Mouse (Mus musculus) T-helper 17 cell (primary cell): ENCODE measurements around the gene Aanat.

Experiments used
- in situ Hi-C, 2 experiments: fragments of 300-600 bp; cut with MboI, MseI; formaldehyde crosslinking; loops; 1 replicate in 1 of 2; 2 replicates in 1 of 2; pipeline ENCODE4 v1.15.1; 2025; ENCODE audit warnings: high pct_unique_total_duplicates in 2 of 2

The Aanat gene

GRCm38 (mm10) chr11:116574486-116574885 is 11.7 kb upstream of the Aanat start:
- in situ Hi-C loops: no loop called here

DNA sequence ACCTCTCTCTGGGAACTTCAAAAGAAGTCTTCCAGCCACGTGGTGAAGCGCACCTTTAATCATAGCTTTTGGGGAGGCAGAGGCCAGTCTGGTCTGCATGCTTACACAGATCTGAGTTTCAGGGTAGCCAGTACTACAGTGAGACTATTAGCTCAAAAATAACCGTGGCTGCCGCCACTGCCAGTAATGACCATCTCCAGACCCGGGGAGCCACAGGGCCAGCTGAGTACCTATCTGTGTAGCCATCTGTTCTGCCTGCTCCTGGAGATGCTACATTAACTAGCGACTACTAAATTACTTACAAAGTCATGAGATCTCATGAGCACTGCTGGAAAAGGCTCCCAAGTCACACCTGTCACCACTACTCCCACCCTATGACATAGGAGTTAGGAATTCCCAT is 11.2 kb upstream of the Aanat start:
- in situ Hi-C loops: no loop called here

- in situ Hi-C loops: no loop called here
Observed at GRCm38 (mm10) chr11:116575396-116575795, 10.8 kb upstream of the Aanat start.

GRCm38 (mm10) chr11:116579280-116579679 is 7.0 kb upstream of the Aanat start:
- in situ Hi-C loops: no loop called here

GRCm38 (mm10) chr11:116580031-116580652 is 6.1 kb upstream of the Aanat start:
- in situ Hi-C loops: no loop called here

DNA sequence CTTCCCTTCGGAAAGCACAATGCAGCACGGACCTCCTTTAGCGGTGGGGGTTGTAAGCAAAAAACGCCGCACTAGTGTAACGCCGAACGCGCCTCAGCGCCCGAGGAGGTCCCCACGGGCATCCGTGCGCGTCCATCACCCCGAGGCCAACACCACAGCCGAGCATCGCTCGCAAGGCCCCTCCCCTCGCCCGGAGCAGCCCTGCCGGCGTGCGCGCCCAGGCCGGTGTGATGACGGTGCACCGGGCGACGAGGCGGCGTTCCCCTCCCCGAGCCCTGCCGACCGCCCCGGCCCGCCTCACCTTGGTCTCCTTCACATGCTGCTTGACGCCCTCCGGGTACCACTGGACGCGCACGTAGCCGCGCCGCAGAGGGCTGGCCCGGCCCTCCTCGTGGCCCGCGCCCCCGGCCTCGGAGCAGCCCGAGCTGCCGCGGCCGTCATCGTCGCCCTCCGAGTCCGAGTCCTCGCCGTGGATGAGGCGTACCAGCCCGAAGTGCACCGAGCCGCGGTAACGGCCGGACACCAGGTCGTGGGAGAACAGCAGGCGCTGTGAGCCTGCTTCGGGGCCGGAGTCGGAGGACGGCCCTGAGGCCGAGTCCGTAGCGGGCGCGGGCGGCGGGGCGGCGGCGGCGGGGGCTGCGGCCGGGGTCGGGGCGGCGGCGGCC is 5.4 kb upstream of the Aanat start:
- in situ Hi-C loops: no loop called here

DNA sequence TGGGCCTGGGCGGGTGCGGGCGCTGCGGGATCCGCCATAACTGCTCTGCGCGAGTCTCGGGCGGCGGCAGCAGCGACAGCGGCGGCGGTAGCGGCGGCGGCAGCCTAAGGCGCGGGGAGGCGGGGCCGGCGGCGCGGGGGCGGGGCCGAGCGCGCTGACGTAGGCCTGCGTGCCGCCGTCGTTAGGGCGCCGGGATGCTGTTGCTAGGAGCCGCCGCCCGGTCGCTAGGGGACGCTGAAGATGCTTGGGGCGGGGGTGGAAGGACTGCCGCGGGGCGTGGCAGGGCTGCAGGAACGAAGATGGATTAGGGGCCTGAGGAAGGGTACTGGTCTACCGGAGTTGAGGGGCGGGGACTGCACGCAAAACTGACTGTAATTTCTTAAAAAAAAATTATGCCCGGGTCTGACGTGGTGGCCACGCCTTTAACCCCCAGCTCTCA is 4.8 kb upstream of the Aanat start, which contains the start of gene Ube2o:
Ube2o (minus strand) TSS at position 72 of the 439 bp plus-strand sequence.
- in situ Hi-C loops: no loop called here

- in situ Hi-C loops: no loop called here
Observed at GRCm38 (mm10) chr11:116585682-116586081, 550 bp upstream of the Aanat start.

- in situ Hi-C loops: no loop called here
Observed at GRCm38 (mm10) chr11:116586801-116587631, 784 bp downstream of the Aanat start.

DNA sequence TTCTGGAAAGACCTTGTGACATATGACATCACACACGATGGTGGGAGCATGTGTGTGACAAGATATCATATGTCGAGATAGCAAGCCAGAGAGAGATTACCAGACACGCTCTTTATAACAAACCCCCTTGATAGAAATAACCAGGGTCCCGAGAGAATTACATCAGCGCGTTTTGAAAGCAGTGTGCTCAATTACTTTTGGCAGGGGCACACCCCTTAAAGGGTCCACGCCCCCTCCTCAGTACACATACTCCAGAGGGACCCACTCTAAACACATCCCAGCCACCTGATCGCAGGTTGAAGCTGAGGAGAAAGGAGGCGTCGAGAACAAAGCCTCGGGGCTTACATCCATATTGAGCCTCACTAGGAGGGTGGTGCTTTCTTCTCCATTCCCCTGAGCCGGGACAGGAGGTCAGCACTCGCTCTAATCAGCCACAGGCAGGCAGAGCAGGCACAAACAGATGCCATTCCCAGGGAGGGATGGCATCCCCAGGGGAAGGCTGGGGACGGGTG is 2.8 kb downstream of the Aanat start:
- in situ Hi-C loops: no loop called here

DNA sequence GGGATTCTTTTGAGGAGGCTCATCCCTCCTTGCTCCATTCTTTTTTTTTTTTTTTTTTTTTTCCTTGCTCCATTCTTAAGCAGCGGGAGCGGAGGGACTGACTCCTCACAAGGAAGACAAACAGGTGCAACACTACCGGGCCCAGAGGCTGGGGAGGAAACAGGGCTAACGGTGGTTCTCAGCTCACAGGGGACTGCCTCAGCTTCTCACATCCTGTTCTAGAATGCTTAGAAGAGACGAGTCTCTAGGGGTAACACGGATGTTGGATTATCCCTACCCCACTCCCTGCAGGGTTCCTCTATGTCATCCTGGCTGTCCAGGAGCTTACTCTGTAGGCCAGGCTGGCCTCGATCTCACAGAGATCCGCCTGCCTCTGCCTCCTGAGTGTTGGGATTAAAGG is 3.3 kb downstream of the Aanat start:
- in situ Hi-C loops: no loop called here

DNA sequence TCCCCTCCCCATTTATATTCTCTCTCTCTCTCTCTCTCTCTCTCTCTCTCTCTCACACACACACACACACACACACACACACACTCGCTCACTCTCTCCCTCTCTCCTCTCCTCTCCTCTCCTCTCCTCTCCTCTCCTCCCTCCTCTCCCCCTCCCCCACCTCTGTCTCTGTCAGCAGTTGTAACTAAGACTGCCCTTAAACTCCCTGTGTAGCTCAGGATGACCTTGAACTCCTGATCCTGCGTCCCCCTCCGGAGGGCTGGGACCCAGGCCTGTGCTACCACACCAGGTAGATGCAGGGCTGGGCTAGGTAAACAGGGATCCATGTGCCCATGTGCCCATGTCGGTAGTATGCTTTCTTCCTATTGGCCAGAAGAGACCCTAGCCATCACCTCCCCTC is 5.4 kb downstream of the Aanat start:
- in situ Hi-C loops: loop anchor here in 1 of 2 experiments (5.0 kb wide), 1 partner anchor 36 kb away; the partner anchor contains the start of gene Rhbdf2

DNA sequence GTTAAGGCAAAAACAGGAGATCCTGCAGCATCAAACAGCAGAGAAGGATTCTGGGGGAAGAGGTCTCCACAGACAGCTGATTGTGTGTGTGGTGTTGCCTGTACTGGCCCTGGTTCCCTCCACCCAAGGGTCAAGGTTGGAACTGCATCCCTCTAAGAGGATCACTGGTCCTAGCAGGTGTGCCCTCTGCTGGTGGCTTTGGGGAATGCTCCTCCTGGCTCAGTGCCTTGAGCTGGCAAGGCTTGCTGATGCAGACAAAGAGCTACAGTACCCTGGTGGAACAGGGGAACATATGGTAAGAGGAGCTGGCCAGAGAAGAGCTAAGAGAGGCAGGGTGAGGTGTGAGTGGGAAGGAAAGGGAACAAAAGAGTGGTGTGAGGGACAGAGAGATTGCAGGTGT is 6.2 kb downstream of the Aanat start:
- in situ Hi-C loops: loop anchor here in 1 of 2 experiments (5.0 kb wide), 1 partner anchor 35 kb away; the partner anchor contains the start of gene Rhbdf2

DNA sequence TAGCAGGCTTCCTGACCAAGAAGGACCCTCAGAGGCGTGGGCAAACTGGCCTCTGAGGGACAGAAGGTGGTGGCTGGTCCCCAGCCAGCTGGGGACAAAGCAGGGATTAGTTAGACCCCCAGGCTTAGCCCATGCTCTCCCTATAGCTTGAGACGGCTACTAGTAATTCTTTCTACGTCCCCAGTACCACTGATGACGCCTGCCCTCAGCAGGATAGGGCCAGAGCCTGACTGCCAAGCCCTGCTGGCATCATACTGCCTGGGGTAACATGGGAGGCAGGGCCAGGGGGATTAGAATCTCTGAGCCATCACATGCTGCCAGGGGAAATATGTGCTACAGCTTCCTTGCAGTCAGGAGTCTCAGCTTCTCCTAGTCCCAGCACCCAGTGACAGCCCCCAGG is 7.1 kb downstream of the Aanat start:
- in situ Hi-C loops: loop anchor here in 1 of 2 experiments (5.0 kb wide), 1 partner anchor 34 kb away; the partner anchor contains the start of gene Rhbdf2

DNA sequence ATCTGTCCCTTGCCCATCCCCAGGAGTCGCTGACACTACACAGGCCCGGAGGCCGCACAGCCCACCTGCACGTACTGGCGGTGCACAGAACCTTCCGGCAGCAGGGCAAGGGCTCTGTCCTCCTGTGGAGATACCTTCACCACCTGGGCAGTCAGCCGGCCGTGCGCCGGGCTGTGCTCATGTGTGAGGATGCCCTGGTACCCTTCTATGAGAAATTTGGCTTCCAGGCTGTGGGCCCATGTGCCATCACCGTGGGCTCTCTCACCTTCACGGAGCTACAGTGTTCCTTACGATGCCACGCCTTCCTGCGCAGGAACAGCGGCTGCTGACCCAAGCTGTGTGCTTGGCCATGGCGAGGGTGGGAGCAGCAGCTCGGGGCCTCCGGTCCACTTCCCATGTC is 10.5 kb downstream of the Aanat start:
- in situ Hi-C loops: no loop called here

DNA sequence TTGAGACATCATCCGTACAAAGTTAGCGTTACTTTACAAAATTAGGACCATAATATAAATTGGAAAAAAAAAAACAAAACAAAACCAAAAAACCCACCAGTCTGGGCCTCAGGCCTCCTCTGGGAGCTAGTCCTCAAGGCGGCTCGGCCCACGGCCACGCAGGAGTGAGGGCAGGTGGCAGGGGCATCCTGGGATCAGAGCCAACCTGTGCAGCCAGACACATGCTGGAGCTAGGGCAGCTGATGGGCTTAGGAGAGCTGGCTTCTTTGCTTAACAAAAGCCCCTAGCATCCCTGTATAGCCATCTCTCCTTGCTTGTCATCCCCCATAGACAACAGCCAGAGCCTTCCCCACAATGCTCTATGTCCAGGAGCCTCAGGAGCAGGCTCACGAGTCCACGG is 12.0 kb downstream of the Aanat start:
- in situ Hi-C loops: no loop called here

- in situ Hi-C loops: no loop called here
Observed at GRCm38 (mm10) chr11:116599230-116599629, 13.0 kb downstream of the Aanat start.

GRCm38 (mm10) chr11:116601166-116601565 is 14.9 kb downstream of the Aanat start:
- in situ Hi-C loops: no loop called here

GRCm38 (mm10) chr11:116602043-116602442 is 15.8 kb downstream of the Aanat start:
- in situ Hi-C loops: no loop called here

DNA sequence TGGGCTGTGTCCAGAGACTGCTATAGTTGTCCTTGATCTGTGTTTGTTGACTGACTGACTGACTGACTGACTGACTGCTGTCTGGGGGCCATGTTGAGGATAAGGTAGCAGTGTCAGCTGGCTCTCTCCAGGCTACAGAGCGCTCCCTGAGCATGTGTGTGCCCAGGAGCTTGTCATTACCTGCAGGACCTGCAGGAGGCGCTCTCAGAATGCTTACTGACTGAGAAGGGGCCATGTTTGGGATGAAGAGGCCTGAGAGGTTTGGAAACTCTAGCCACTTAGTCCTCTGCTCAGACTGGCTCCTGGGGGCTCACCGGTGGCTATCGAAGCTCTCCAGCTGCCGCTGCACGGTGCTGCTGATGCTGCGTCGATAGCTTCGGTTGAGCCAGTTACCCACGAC is 17.1 kb downstream of the Aanat start:
- in situ Hi-C loops: no loop called here

DNA sequence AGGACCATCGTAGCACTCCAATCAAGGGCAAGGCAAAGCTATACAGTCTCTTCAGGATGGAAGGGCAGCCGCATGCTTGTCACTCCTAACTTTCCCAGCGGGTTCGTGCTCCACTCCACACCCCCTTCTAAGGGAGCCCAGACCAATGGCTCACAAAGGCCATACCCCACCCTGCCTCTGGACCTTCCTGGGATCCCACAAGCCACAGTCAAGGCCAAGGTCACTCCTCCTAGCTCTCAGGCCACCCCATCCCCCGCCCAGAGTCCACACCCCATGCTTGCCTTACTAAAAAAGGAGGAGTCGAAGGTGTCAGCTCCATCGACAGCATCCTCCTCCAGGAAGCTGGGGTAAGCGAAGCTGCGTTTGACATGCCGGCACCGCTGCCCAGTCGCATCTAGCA is 17.9 kb downstream of the Aanat start:
- in situ Hi-C loops: no loop called here

- in situ Hi-C loops: no loop called here
Observed at GRCm38 (mm10) chr11:116607717-116608116, 21.5 kb downstream of the Aanat start.
